Mouse (Mus musculus): Measurements from ENCODE around the gene Gm28308. TPM values are rescaled to one million over a fixed set of nuclear protein-coding genes. Genes with fewer than 3 reads are reported as not detected.

Gene Gm28308
- polyA plus RNA-seq, 2 experiments from 2014 or later, result not detected

Other genes with a start within 250 kb of the Gm28308 start
- 10 to 100 TPM; 25.3 to 34.2 TPM for gene Skap2, start 200.8 kb downstream of the Gm28308 start, polyA plus RNA-seq (2017; shearing (Covaris generic))
- not detected for gene Hoxa1, start 55.0 kb downstream of the Gm28308 start, polyA plus RNA-seq (2017; shearing (Covaris generic))
- not detected for gene Hoxa2, start 48.5 kb downstream of the Gm28308 start, polyA plus RNA-seq (2017; shearing (Covaris generic))
- not detected for gene 5730596B20Rik, start 35.8 kb downstream of the Gm28308 start, polyA plus RNA-seq (2017; shearing (Covaris generic))
- not detected for gene Hoxa4, start 21.6 kb downstream of the Gm28308 start, polyA plus RNA-seq (2017; shearing (Covaris generic))
- under 1 TPM; 0.08 to 0.18 TPM for gene Hoxa5, start 8.8 kb downstream of the Gm28308 start, polyA plus RNA-seq (2017; shearing (Covaris generic))
- gene Hoxa6, start 4.6 kb downstream of the Gm28308 start, polyA plus RNA-seq (2017; shearing (Covaris generic)), result under 1 TPM in 1 of 2 experiments, not detected in 1; 0.27 TPM
- not detected for gene Hoxa3, start within 50 bp of the Gm28308 start, polyA plus RNA-seq (2017; shearing (Covaris generic))
- gene Hoxa7, start 8.5 kb upstream of the Gm28308 start, polyA plus RNA-seq (2017; shearing (Covaris generic)), result not detected
- gene Hoxa9, start 17.8 kb upstream of the Gm28308 start, polyA plus RNA-seq (2017; shearing (Covaris generic)), result 1 to 10 TPM in 1 of 2 experiments, not detected in 1; 1.4 TPM
- under 1 TPM in 1 of 2 experiments, not detected in 1; 0.26 TPM for gene Hoxa10, start 27.5 kb upstream of the Gm28308 start, polyA plus RNA-seq (2017; shearing (Covaris generic))
- not detected for gene Hoxa11, start 32.5 kb upstream of the Gm28308 start, polyA plus RNA-seq (2017; shearing (Covaris generic))
- gene Hoxa13, start 47.5 kb upstream of the Gm28308 start, polyA plus RNA-seq (2017; shearing (Covaris generic)), result not detected
- not detected for gene Evx1, start 100.2 kb upstream of the Gm28308 start, polyA plus RNA-seq (2017; shearing (Covaris generic))

Measured in activated CD4-positive, CD25-positive, alpha-beta regulatory T cell (primary cell).